Mouse (Mus musculus): ENCODE results near the gene Pcx.

DNA sequence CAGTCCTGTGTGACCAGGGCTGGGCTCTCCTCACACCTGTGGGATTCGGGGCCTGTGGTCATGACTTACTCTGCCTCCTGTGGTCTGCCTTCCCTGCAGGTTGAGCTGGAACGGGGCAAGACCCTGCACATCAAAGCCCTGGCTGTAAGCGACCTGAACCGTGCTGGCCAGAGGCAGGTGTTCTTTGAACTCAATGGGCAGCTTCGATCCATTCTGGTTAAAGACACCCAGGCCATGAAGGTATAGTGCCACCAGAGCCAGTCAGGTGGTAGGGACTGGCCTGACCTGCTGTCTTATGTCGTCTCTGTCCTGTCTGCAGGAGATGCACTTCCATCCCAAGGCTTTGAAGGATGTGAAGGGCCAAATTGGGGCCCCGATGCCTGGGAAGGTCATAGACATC, 110.4 kb downstream of the Pcx start:
- TF ChIP-seq CTCF (IDR thresholded peaks at IDR 0.05; ENCODE audit: low read depth) (no peak), EP300 (IDR thresholded peaks at IDR 0.05; ENCODE audit: low read depth) (no peak)

All from liver, embryonic 14.5 days (tissue).